Mouse (Mus musculus) thymus, adult 2 months (tissue): Measurements from ENCODE around the gene Armc10. TPM values are rescaled to one million over a fixed set of nuclear protein-coding genes. Genes with fewer than 3 reads are reported as not detected.
A peak's percentile ranks its signal among the peaks of the same experiment; 100 is the strongest.

Experiments used
- DNase-seq: peaks from one replicate; pipeline ENCODE4 v3.0.0; 2021
- H3K27ac ChIP-seq: fragments of 200-500 bp; 2 replicates; pipeline ENCODE4 v1.5.1; 2012; ENCODE audit warnings: low read length, control low read depth; ENCODE audit not compliant: control insufficient read depth, insufficient read depth
- H3K27me3 ChIP-seq: fragments of 200-500 bp; 2 replicates; pipeline ENCODE4 v1.6.1; 2012; ENCODE audit warnings: mild to moderate bottlenecking, low read length, moderate library complexity, mixed read lengths; ENCODE audit not compliant: control insufficient read depth, insufficient read depth
- H3K36me3 ChIP-seq: fragments of 200-500 bp; 2 replicates; pipeline ENCODE4 v1.6.1; 2012; ENCODE audit warnings: mild to moderate bottlenecking, low read length, moderate library complexity; ENCODE audit not compliant: control insufficient read depth, insufficient read depth
- H3K4me1 ChIP-seq: fragments of 200-500 bp; replicated peaks from 2 replicates; pipeline ENCODE4 v1.6.1; 2012; ENCODE audit warnings: low read length; ENCODE audit not compliant: control insufficient read depth, insufficient read depth
- H3K4me3 ChIP-seq: fragments of 200-500 bp; 2 replicates; pipeline ENCODE4 v1.5.1; 2012; ENCODE audit warnings: mild to moderate bottlenecking, low read length, control low read depth, moderate library complexity; ENCODE audit not compliant: control insufficient read depth, insufficient read depth
- CTCF ChIP-seq: fragments of 200-500 bp; IDR thresholded peaks from 2 replicates; pipeline ENCODE4 v1.5.1; 2012; ENCODE audit warnings: mild to moderate bottlenecking, control low read depth, low read length, moderate library complexity, borderline replicate concordance; ENCODE audit not compliant: control insufficient read depth, poor library complexity, insufficient read depth; ENCODE audit errors: extremely low read depth
- POLR2A ChIP-seq: fragments of 200-500 bp; IDR thresholded peaks from 2 replicates; pipeline ENCODE4 v1.6.1; 2012; ENCODE audit warnings: mild to moderate bottlenecking, low read length, control low read depth, moderate library complexity; ENCODE audit not compliant: control insufficient read depth, poor library complexity, insufficient read depth; ENCODE audit errors: extremely low read depth
- WGBS: fragments of 180-500 bp; shearing (Covaris S2); methylation state at CpG from one replicate; pipeline ENCODE4 v1.1.7; 2018; 5-methylcytosine and 5-hydroxymethylcytosine counted together
- polyA plus RNA-seq: library from polyadenylated mRNA; depleted of rRNA; stranded (reverse); fragments of >200 nt; gene quantifications from 2 replicates; pipeline ENCODE4 v1.2.3, GENCODE M21; 2012

The Armc10 gene
- polyA plus RNA-seq, 1 experiment, result 44.6 TPM

DNA sequence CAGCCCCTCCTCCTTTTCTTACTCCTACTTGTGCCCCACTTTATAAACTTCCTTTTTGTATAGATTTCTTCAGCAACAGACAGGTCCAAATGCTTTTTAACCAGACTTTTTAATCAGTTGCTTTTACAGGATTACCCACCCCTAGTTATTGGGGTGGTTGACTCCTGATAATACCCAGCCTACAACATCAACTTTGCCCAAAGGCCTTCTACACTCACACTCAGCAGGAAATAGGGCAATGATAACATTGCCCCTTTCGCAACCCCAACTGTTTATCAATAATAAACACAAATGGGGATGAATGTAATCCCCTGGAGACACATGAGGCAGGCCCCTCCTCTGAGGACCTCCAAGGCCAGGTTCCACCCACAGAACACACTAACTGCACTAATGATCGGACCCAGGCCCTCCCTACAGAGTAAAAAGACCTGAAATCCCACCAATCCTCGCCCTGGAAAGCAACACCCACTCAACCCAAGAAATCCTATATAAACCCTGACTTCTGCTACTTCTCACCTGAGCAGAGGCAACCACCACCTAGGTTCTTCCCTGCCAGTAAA is 29.1 kb upstream of the Armc10 start:
- no peak for TF ChIP-seq POLR2A
- TF ChIP-seq CTCF, result no peak
- Histone ChIP-seq H3K36me3 (no peaks in the 10 kb centered on the region), H3K27ac (no peak overlapping the region), H3K4me1 (no peaks in the 10 kb centered on the region), H3K27me3 (no peaks in the 10 kb centered on the region), H3K4me3 (no peak overlapping the region)
- 86% methylated on average over 3 of the region's 3 CpGs for WGBS
- no peak for DNase-seq

DNA sequence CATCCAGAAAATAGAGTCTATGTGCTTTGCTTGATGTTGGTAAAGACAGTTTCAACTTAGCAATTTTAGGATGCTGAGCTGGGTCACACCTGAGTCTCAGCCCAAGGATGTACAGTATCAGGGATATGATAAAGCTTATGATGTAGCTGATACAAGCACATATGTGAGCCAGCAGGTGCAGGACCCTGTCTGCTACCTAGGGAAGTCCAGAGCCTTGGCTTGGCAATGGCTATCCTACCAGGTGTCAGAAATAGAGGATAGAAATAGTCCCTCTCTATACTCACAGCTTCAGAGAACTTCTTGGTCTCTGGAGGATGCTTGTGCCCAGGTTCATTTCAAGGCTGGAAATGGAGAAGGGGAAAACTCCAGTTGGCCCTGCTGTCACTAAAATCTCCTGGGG is 19.7 kb upstream of the Armc10 start:
- H3K4me1 ChIP-seq, result no peaks in the 10 kb centered on the region
- TF ChIP-seq POLR2A (no peak), CTCF (no peak)
- H3K27ac ChIP-seq, result no peak overlapping the region
- H3K36me3 ChIP-seq, result no peaks in the 10 kb centered on the region
- no peak overlapping the region for H3K4me3 ChIP-seq
- DNase-seq, result no peak
- no peaks in the 10 kb centered on the region for H3K27me3 ChIP-seq

DNA sequence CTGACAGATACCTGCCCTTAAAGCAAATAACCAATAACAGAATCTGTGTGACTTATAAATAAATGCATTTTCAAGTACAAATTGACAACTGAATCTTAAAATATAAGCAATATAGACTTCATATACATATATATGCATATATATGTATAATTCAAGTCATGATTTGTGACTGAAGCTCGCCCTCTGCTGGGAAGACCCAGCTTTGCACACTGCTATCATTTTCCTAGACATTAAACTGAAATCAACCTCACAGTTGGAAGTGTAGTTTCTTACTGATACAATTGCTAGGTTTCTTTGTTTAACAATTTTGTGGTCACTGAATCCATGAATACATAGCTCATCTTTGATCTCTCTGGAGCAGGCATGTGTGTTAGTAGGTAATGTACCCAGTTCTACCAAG is 4.7 kb upstream of the Armc10 start:
- TF ChIP-seq POLR2A (no peak), CTCF (no peak)
- 0% methylated on average over 1 of the region's 1 CpGs for WGBS

GRCm38 (mm10) chr5:21643606-21644005 is 2.0 kb upstream of the Armc10 start:
- TF ChIP-seq CTCF (no peak), POLR2A (no peak)

More for the DNA sequence above, 4.7 kb upstream of the Armc10 start:
- Histone ChIP-seq H3K4me3 (no peak overlapping the region), H3K27ac (no peak overlapping the region), H3K4me1 (peaks cover 8% of the 10 kb centered on the region), H3K36me3 (no peaks in the 10 kb centered on the region), H3K27me3 (no peaks in the 10 kb centered on the region)
- peak; percentile 55 for DNase-seq

DNA sequence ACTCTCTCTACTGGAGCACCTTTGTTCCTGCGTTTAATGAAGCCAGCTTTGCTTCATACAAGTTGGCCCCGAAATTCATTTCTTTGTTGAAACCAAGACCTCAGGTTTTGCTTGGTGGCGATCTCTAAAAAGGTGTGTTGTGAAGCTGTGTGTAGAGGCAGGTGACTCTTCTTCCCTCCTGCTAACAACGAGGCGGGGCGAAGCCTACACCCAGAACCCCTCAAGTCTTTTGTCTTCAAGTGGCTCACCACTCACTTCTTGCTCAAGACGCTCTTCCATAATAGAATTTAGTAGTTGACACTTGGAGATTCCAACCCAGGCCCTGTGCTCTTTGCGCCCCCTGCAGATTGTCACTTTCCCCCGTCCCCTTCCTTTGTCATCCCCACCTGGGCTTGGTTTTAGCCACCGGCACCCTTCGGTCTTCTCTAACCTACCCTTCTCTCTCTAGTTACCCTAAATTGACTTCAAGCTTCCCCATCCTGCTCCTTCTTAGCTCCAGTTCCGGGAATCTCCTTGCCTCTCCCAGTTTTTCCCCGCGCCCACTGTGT is 648 bp upstream of the Armc10 start:
- no peak overlapping the region for H3K27ac ChIP-seq
- peaks cover 10% of the 10 kb centered on the region for H3K36me3 ChIP-seq
- no peaks in the 10 kb centered on the region for H3K27me3 ChIP-seq
- WGBS, result 27% methylated on average over 14 of the region's 14 CpGs
- H3K4me3 ChIP-seq, result peak overlapping the region; percentile 39
- TF ChIP-seq POLR2A, result no peak
- TF ChIP-seq CTCF, result no peak
- DNase-seq, result peak; percentile 65
- H3K4me1 ChIP-seq, result peaks cover 11% of the 10 kb centered on the region

More at GRCm38 (mm10) chr5:21643606-21644005, 2.0 kb upstream of the Armc10 start:
- peaks cover 11% of the 10 kb centered on the region for H3K4me1 ChIP-seq
- no peaks in the 10 kb centered on the region for H3K27me3 ChIP-seq
- 0 out of 2 replicates have a peak, but pooled peaks cover 1% of the 10 kb centered on the region for H3K36me3 ChIP-seq
- WGBS, result 52% methylated on average over 1 of the region's 1 CpGs
- no peak for DNase-seq
- H3K4me3 ChIP-seq, result no peak overlapping the region
- no peak overlapping the region for H3K27ac ChIP-seq

- 0% methylated on average over 25 of the region's 25 CpGs for WGBS
- Histone ChIP-seq H3K27ac (0 out of 2 replicates have a peak overlapping the region, but pooled peaks have one; percentile 2), H3K36me3 (peaks cover 14% of the 10 kb centered on the region), H3K27me3 (no peaks in the 10 kb centered on the region), H3K4me3 (peak overlapping the region; percentile 81), H3K4me1 (peaks cover 11% of the 10 kb centered on the region)
- DNase-seq, result no peak
- TF ChIP-seq CTCF, result peak; percentile 43; the same call in 1 of the 2 replicates
- TF ChIP-seq POLR2A, result no peak; the same call in 1 of the 2 replicates
Measured at GRCm38 (mm10) chr5:21646133-21646491, 499 bp downstream of the Armc10 start.
